In the genomic region with DNA sequence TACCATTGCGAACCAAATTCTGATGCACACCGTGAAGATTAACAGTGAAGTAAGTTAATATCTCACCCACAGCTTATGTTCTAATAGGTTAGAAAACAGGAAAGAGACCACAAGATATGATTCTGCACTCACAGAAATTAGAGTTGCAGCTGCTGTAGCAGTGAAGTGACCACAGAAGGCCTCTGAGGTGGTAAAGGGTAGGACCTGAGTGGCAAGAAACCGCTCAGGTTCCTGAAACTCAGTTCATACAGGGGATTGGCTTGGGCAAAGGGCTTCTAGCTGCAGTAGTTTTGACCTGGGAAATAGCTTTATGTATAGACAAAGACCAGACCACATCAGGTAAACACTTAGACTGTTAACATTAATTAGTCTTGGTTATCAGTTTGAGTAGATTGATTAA, we compare ENCODE assay signal across 23 mouse cellular contexts. TPM values are rescaled to one million over a fixed set of nuclear protein-coding genes. Genes with fewer than 3 reads are reported as not detected.
DNase-seq lines count a peak whose midpoint lies in the region; ATAC-seq and TF ChIP-seq lines count a peak whose summit lies in the region.
"Had no signal": no experiment of that assay in that cellular context is flagged by ENCODE, and none has a peak within 500 bp of the region (broad histone marks: within the 10 kb centered on the region; RNA-seq: fewer than 3 reads in every experiment).

No protein-coding gene starts in this region.

- H3K4me1 ChIP-seq in liver, embryonic 11.5 days (replicated peaks; ENCODE audit: control insufficient read depth, insufficient read depth, low read length): peaks cover 6% of the 10 kb centered on the region
- peaks cover 12% of the 10 kb centered on the region for H3K4me1 ChIP-seq in liver, embryonic 13.5 days (replicated peaks)
- H3K4me1 ChIP-seq in stomach, postnatal 0 days (replicated peaks; ENCODE audit: control insufficient read depth, insufficient read depth): no peaks in the 10 kb centered on the region; the same call in 1 of the 2 replicates
- no peaks in the 10 kb centered on the region for H3K4me1 ChIP-seq in intestine, embryonic 16.5 days (ENCODE audit: control insufficient read depth, insufficient read depth, low read length)
- H3K4me1 ChIP-seq: forebrain, embryonic 13.5 days; heart, embryonic 10.5 days had no signal

- no peak for DNase-seq in liver, embryonic 11.5 days (ENCODE audit: low spot score)
- no peak for DNase-seq in liver
- DNase-seq in T-cell, adult 2 months (ENCODE audit: low spot score): peak; percentile 8
- no peak for DNase-seq in liver, embryonic 13.5 days
- no peak for DNase-seq in stomach, postnatal 0 days (ENCODE audit: low spot score)
- no peak for DNase-seq in adrenal gland, postnatal 14 days
- no peak for DNase-seq in right cerebral cortex, postnatal 25 days
- DNase-seq: adrenal gland, adult 8-10 months; cerebellum, adult 18-20 months; cerebellum, postnatal 14 days; embryo, embryonic 11 days; kidney, adult 18-20 months; layer of hippocampus, postnatal 36 days; lung, postnatal 4 days had no signal

- no peaks in the 10 kb centered on the region for H3K27me3 ChIP-seq in liver, embryonic 11.5 days (replicated peaks; ENCODE audit: control insufficient read depth, insufficient read depth, low read length)
- H3K27me3 ChIP-seq in liver, embryonic 13.5 days: no peaks in the 10 kb centered on the region
- no peaks in the 10 kb centered on the region for H3K27me3 ChIP-seq in stomach, postnatal 0 days (ENCODE audit: control insufficient read depth, insufficient read depth, low read length)
- H3K27me3 ChIP-seq in intestine, embryonic 16.5 days (replicated peaks; ENCODE audit: control insufficient read depth, insufficient read depth, low read length): no peaks in the 10 kb centered on the region
- H3K27me3 ChIP-seq: embryonic facial prominence, embryonic 13.5 days; forebrain, embryonic 13.5 days; Patski had no signal

- no peak overlapping the region for H3K4me2 ChIP-seq in liver, embryonic 11.5 days
- H3K4me2 ChIP-seq in liver, embryonic 13.5 days: no peak overlapping the region
- H3K4me2 ChIP-seq in stomach, postnatal 0 days (replicated peaks; ENCODE audit: low read depth): no peak overlapping the region
- no peak overlapping the region for H3K4me2 ChIP-seq in intestine, embryonic 16.5 days (ENCODE audit: low read depth, low read length)
- H3K4me2 ChIP-seq: embryonic facial prominence, embryonic 13.5 days; forebrain, embryonic 13.5 days; midbrain, embryonic 11.5 days had no signal

- no peaks in the 10 kb centered on the region for H3K9me3 ChIP-seq in liver, embryonic 11.5 days (ENCODE audit: control insufficient read depth, low read length)
- H3K9me3 ChIP-seq in liver, embryonic 13.5 days (replicated peaks): no peaks in the 10 kb centered on the region
- no peaks in the 10 kb centered on the region for H3K9me3 ChIP-seq in stomach, postnatal 0 days (ENCODE audit: control insufficient read depth, low read length)
- no peaks in the 10 kb centered on the region for H3K9me3 ChIP-seq in intestine, embryonic 16.5 days (ENCODE audit: control insufficient read depth, low read length)
- H3K9me3 ChIP-seq: embryonic facial prominence, embryonic 13.5 days; forebrain, embryonic 13.5 days; heart, embryonic 10.5 days had no signal

- TF ChIP-seq CTCF in stomach, postnatal 0 days (IDR thresholded peaks at IDR 0.05; ENCODE audit: low read depth): no peak

- peak overlapping the region; percentile 21; the same call in 1 of the 2 replicates for H3K27ac ChIP-seq in liver, embryonic 11.5 days (ENCODE audit: low read depth, low read length)
- 0 out of 2 replicates have a peak overlapping the region, but pooled peaks have one; percentile 11 for H3K27ac ChIP-seq in liver, embryonic 13.5 days
- H3K27ac ChIP-seq in stomach, postnatal 0 days (replicated peaks): 0 out of 2 replicates have a peak overlapping the region, but pooled peaks have one; percentile 1
- no peak overlapping the region for H3K27ac ChIP-seq in intestine, embryonic 16.5 days (ENCODE audit: low read length)
- H3K27ac ChIP-seq: embryonic facial prominence, embryonic 13.5 days; forebrain, embryonic 13.5 days; heart, embryonic 10.5 days; hindbrain, postnatal 0 days; layer of hippocampus, adult 2 months; liver, embryonic 14.5 days had no signal

- WGBS in liver, embryonic 11.5 days: 62% methylated on average over 3 of the region's 3 CpGs
- WGBS in liver, embryonic 13.5 days (ENCODE audit: insufficient replicate concordance): 42% methylated on average over 3 of the region's 3 CpGs
- 81% methylated on average over 3 of the region's 3 CpGs for WGBS in stomach, postnatal 0 days
- WGBS in intestine, embryonic 16.5 days: 87% methylated on average over 3 of the region's 3 CpGs

- no peak overlapping the region for H3K9ac ChIP-seq in liver, embryonic 11.5 days (ENCODE audit: low read depth, low read length)
- no peak overlapping the region for H3K9ac ChIP-seq in liver, embryonic 13.5 days
- no peak overlapping the region for H3K9ac ChIP-seq in stomach, postnatal 0 days (ENCODE audit: low read length)
- no peak overlapping the region for H3K9ac ChIP-seq in intestine, embryonic 16.5 days (ENCODE audit: low read depth, low read length)
- H3K9ac ChIP-seq: embryonic facial prominence, embryonic 13.5 days; forebrain, embryonic 13.5 days; liver, embryonic 14.5 days had no signal

- ATAC-seq in liver, embryonic 11.5 days (replicated peaks; ENCODE audit: low FRiP score): no peak
- ATAC-seq in liver, embryonic 13.5 days (ENCODE audit: low read depth): no peak
- ATAC-seq in stomach, postnatal 0 days (ENCODE audit: low FRiP score, low TSS enrichment): no peak
- no peak for ATAC-seq in intestine, embryonic 16.5 days
- ATAC-seq: forebrain, embryonic 13.5 days; hindbrain, postnatal 0 days; Patski had no signal

- H3K36me3 ChIP-seq in liver, embryonic 11.5 days (ENCODE audit: control insufficient read depth, insufficient read depth, low read length): no peaks in the 10 kb centered on the region; the same call in 1 of the 2 replicates
- H3K36me3 ChIP-seq in liver, embryonic 13.5 days: peaks cover 26% of the 10 kb centered on the region
- peaks cover 5% of the 10 kb centered on the region; the same call in 1 of the 2 replicates for H3K36me3 ChIP-seq in stomach, postnatal 0 days (ENCODE audit: control insufficient read depth, insufficient read depth, low read length)
- H3K36me3 ChIP-seq in intestine, embryonic 16.5 days (ENCODE audit: control insufficient read depth, insufficient read depth, low read length): no peaks in the 10 kb centered on the region

- no peak for TF ChIP-seq EP300 in stomach, postnatal 0 days (optimal IDR thresholded peaks at IDR 0.05)

- no peak overlapping the region for H3K4me3 ChIP-seq in liver, embryonic 11.5 days (ENCODE audit: low read depth, low read length)
- no peak overlapping the region for H3K4me3 ChIP-seq in liver, embryonic 13.5 days (replicated peaks)
- H3K4me3 ChIP-seq in stomach, postnatal 0 days (ENCODE audit: low read depth, low read length): no peak overlapping the region
- no peak overlapping the region for H3K4me3 ChIP-seq in intestine, embryonic 16.5 days (ENCODE audit: low read length)
- H3K4me3 ChIP-seq: embryonic facial prominence, embryonic 13.5 days; forebrain, embryonic 13.5 days; heart, embryonic 10.5 days; layer of hippocampus, adult 2 months had no signal

RNA-seq across cellular contexts. Expression of gene Oxsm, which starts 6.1 kb away (rescaled TPM):
- polyA plus RNA-seq in liver, embryonic 11.5 days (2014; fragmentation: Nextera tagmentation; extraction: Ambion mirVana): 2.6 and 2.9 TPM in 2 replicates
- 2.2 and 2.6 TPM in 2 replicates for polyA plus RNA-seq in liver, embryonic 13.5 days (2015; fragmentation: Nextera tagmentation; extraction: Ambion mirVana)
- 1.7 and 1.9 TPM in 2 replicates for polyA plus RNA-seq in stomach, postnatal 0 days (2015; fragmentation: Nextera tagmentation; extraction: Ambion mirVana)
- 19.2 and 20.9 TPM in 2 replicates for total RNA-seq in adrenal gland, postnatal 14 days (2021)
- 3.7 and 4.7 TPM in 2 replicates for polyA plus RNA-seq in intestine, embryonic 16.5 days (2015; fragmentation: Nextera tagmentation; extraction: Ambion mirVana)

RNA-seq across cellular contexts. Expression of gene Ngly1, which starts 6.7 kb away (rescaled TPM):
- 25.7 and 29.3 TPM in 2 replicates for polyA plus RNA-seq in liver, embryonic 11.5 days (2014; fragmentation: Nextera tagmentation; extraction: Ambion mirVana)
- 20.3 and 24.4 TPM in 2 replicates for polyA plus RNA-seq in liver, embryonic 13.5 days (2015; fragmentation: Nextera tagmentation; extraction: Ambion mirVana)
- 35.2 and 37.2 TPM in 2 replicates for polyA plus RNA-seq in stomach, postnatal 0 days (2015; fragmentation: Nextera tagmentation; extraction: Ambion mirVana)
- total RNA-seq in adrenal gland, postnatal 14 days (2021): 54.6 and 56.0 TPM in 2 replicates
- polyA plus RNA-seq in intestine, embryonic 16.5 days (2015; fragmentation: Nextera tagmentation; extraction: Ambion mirVana): 37.2 and 37.4 TPM in 2 replicates
